Mouse (Mus musculus): ENCODE data around the gene Hexim1.

DNA sequence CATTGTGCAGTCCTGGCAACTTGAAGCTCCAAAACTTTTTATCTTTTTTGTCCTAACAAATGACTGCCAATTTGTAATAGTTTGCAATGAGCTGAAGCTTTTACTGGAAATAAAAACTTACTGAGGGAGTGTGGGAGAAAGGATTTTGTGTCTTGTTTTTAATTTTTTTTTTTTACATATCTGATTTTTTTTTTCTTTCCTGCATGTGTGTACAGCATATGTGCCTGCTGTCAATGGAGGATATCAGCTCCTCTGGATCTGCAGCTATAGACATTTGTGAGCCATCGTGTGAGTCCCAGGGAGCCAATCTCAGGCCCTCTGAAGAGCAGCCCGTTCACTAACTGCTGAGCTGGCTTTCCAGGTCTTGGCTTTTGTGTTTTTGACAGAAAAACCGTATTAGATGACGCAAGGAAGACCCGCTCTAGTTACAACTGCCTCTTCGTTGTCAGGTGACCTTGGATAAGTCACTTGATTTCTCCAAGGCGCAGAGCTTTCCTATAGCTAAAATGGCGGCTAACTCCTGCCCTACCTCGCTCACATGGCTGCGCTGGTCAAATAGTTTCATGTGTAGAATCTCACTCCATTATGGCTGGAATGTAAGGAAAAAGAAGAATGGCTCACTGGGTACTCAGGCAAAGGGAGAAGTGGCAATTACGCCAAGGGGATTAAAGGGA lies 1.6 kb upstream of the Hexim1 start:
- TF ChIP-seq CTCF (IDR thresholded peaks at IDR 0.05; ENCODE audit: control insufficient read depth, insufficient read depth, insufficient read length) (no peak), CEBPB (IDR thresholded peaks at IDR 0.05; ENCODE audit: low read depth) (no peak), MYOG (IDR thresholded peaks at IDR 0.05; ENCODE audit: control insufficient read depth, extremely low read depth, insufficient read length) (no peak)

Data from C2C12 (cell line).